Mouse (Mus musculus): ENCODE data around the gene Dlst. TPM values are rescaled to one million over a fixed set of nuclear protein-coding genes. Genes with fewer than 3 reads are reported as not detected.

Gene Dlst
- polyA plus RNA-seq, 1 experiment from 2014 or later: 63.2 TPM

DNA sequence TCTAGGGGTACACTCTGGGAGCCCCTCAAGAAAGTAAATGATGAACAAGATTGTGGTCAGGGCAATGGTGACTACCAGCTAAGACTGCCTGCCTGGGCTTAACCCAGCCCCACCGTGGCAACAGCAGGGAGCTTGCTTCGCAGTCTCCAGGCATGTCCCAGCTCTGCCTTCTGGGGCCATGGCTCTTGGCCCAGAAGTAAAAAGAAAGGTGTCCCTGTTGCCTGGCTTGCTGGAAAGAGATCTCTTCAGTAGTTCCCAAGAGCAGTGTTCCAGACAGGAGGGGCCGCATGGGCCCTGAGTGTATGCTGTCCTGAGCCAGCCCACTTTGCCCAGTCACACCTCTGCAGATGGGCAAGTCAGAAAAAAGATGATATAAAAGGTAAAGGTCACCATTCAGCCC is 59.2 kb downstream of the Dlst start:
- Histone ChIP-seq H3K4me1 (replicated peaks; ENCODE audit: control insufficient read depth, insufficient read depth) (peaks cover 2% of the 10 kb centered on the region; the same call in 1 of the 2 replicates), H3K27ac (replicated peaks) (no peak overlapping the region), H3K27me3 (ENCODE audit: control insufficient read depth, insufficient read depth, low read length) (no peaks in the 10 kb centered on the region), H3K4me2 (replicated peaks; ENCODE audit: low read depth) (peak overlapping the region; percentile 36; the same call in 1 of the 2 replicates), H3K9me3 (ENCODE audit: control insufficient read depth, low read length) (no peaks in the 10 kb centered on the region), H3K9ac (ENCODE audit: low read length) (no peak overlapping the region), H3K36me3 (ENCODE audit: control insufficient read depth, insufficient read depth, low read length) (no peaks in the 10 kb centered on the region), H3K4me3 (ENCODE audit: low read depth, low read length) (no peak overlapping the region)
- ATAC-seq (ENCODE audit: low FRiP score, low TSS enrichment) (no peak), DNase-seq (ENCODE audit: low spot score) (no peak)
- 65% methylated on average over 3 of the region's 3 CpGs for WGBS
- TF ChIP-seq CTCF (IDR thresholded peaks at IDR 0.05; ENCODE audit: low read depth) (no peak), EP300 (optimal IDR thresholded peaks at IDR 0.05) (no peak)

- ATAC-seq (ENCODE audit: low FRiP score, low TSS enrichment): no peak
- H3K36me3 ChIP-seq (ENCODE audit: control insufficient read depth, insufficient read depth, low read length): no peaks in the 10 kb centered on the region
- no peaks in the 10 kb centered on the region for H3K9me3 ChIP-seq (ENCODE audit: control insufficient read depth, low read length)
- no peak for TF ChIP-seq EP300 (optimal IDR thresholded peaks at IDR 0.05)
- TF ChIP-seq CTCF (IDR thresholded peaks at IDR 0.05; ENCODE audit: low read depth): no peak
- 84% methylated on average over 11 of the region's 11 CpGs for WGBS
- DNase-seq (ENCODE audit: low spot score): no peak
- H3K27ac ChIP-seq (replicated peaks): no peak overlapping the region
- peaks cover 7% of the 10 kb centered on the region; the same call in 1 of the 2 replicates for H3K4me1 ChIP-seq (replicated peaks; ENCODE audit: control insufficient read depth, insufficient read depth)
- H3K9ac ChIP-seq (ENCODE audit: low read length): no peak overlapping the region
- no peaks in the 10 kb centered on the region for H3K27me3 ChIP-seq (ENCODE audit: control insufficient read depth, insufficient read depth, low read length)
- no peak overlapping the region for H3K4me2 ChIP-seq (replicated peaks; ENCODE audit: low read depth)
- H3K4me3 ChIP-seq (ENCODE audit: low read depth, low read length): no peak overlapping the region
Measured at GRCm38 (mm10) chr12:85170284-85170947, 59.8 kb downstream of the Dlst start.

GRCm38 (mm10) chr12:85170948-85171307 is 60.3 kb downstream of the Dlst start:
- WGBS: 78% methylated on average over 3 of the region's 3 CpGs
- Histone ChIP-seq H3K27ac (replicated peaks) (no peak overlapping the region), H3K9ac (ENCODE audit: low read length) (no peak overlapping the region), H3K4me2 (replicated peaks; ENCODE audit: low read depth) (no peak overlapping the region), H3K36me3 (ENCODE audit: control insufficient read depth, insufficient read depth, low read length) (no peaks in the 10 kb centered on the region), H3K9me3 (ENCODE audit: control insufficient read depth, low read length) (no peaks in the 10 kb centered on the region), H3K4me3 (ENCODE audit: low read depth, low read length) (no peak overlapping the region), H3K27me3 (ENCODE audit: control insufficient read depth, insufficient read depth, low read length) (no peaks in the 10 kb centered on the region), H3K4me1 (replicated peaks; ENCODE audit: control insufficient read depth, insufficient read depth) (peaks cover 12% of the 10 kb centered on the region; the same call in 1 of the 2 replicates)
- no peak for DNase-seq (ENCODE audit: low spot score)
- TF ChIP-seq CTCF (IDR thresholded peaks at IDR 0.05; ENCODE audit: low read depth) (no peak), EP300 (optimal IDR thresholded peaks at IDR 0.05) (no peak)
- ATAC-seq (ENCODE audit: low FRiP score, low TSS enrichment): no peak

GRCm38 (mm10) chr12:85174016-85174415 is 63.4 kb downstream of the Dlst start:
- Histone ChIP-seq H3K4me2 (replicated peaks; ENCODE audit: low read depth) (no peak overlapping the region), H3K27me3 (ENCODE audit: control insufficient read depth, insufficient read depth, low read length) (no peaks in the 10 kb centered on the region)
- 61% methylated on average over 7 of the region's 7 CpGs for WGBS

DNA sequence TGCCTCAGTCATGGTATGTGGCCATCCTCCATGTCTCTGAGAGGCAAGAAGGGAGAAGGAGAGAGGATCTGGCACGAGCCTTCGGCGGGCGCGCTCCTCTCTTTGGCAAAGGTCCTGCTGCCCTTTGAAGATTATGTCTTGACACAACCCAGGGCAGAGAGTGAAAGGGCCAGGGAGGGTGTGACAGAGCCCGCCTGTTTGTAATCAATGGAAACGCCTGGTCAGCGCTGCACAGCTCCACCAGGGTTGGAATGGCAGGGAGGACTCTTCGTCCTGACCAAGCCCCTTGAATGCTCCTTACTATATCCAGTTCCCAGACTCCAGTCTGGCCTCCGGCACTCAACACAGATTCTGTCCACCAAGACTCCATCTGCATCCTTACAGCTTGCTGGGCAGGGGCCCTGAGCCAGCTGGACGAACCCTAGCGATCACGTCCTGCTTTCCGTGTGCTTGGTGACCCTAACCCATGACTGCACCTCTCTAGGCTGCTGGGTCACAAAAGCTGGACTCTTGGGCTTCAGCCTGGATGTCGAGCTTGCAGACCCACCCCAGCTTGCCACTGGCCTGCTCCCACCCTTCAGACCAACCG is 64.5 kb downstream of the Dlst start:
- Histone ChIP-seq H3K27ac (replicated peaks) (peak overlapping the region; percentile 35; the same call in 1 of the 2 replicates), H3K27me3 (ENCODE audit: control insufficient read depth, insufficient read depth, low read length) (no peaks in the 10 kb centered on the region), H3K9me3 (ENCODE audit: control insufficient read depth, low read length) (no peaks in the 10 kb centered on the region), H3K9ac (ENCODE audit: low read length) (peak overlapping the region; percentile 56), H3K4me2 (replicated peaks; ENCODE audit: low read depth) (peak overlapping the region; percentile 65), H3K36me3 (ENCODE audit: control insufficient read depth, insufficient read depth, low read length) (no peaks in the 10 kb centered on the region), H3K4me1 (replicated peaks; ENCODE audit: control insufficient read depth, insufficient read depth) (peaks cover 14% of the 10 kb centered on the region; the same call in 1 of the 2 replicates), H3K4me3 (ENCODE audit: low read depth, low read length) (0 out of 2 replicates have a peak overlapping the region, but pooled peaks have one; percentile 1)
- ATAC-seq (ENCODE audit: low FRiP score, low TSS enrichment) (no peak), DNase-seq (ENCODE audit: low spot score) (peak; percentile 42)
- WGBS: 34% methylated on average over 16 of the region's 16 CpGs
- TF ChIP-seq CTCF (IDR thresholded peaks at IDR 0.05; ENCODE audit: low read depth) (no peak), EP300 (optimal IDR thresholded peaks at IDR 0.05) (no peak)

More at GRCm38 (mm10) chr12:85174016-85174415, 63.4 kb downstream of the Dlst start:
- TF ChIP-seq CTCF (IDR thresholded peaks at IDR 0.05; ENCODE audit: low read depth) (no peak), EP300 (optimal IDR thresholded peaks at IDR 0.05) (no peak)
- DNase-seq (ENCODE audit: low spot score): no peak
- no peaks in the 10 kb centered on the region for H3K36me3 ChIP-seq (ENCODE audit: control insufficient read depth, insufficient read depth, low read length)
- ATAC-seq (ENCODE audit: low FRiP score, low TSS enrichment): no peak
- H3K9me3 ChIP-seq (ENCODE audit: control insufficient read depth, low read length): no peaks in the 10 kb centered on the region
- H3K4me1 ChIP-seq (replicated peaks; ENCODE audit: control insufficient read depth, insufficient read depth): peaks cover 17% of the 10 kb centered on the region; the same call in 1 of the 2 replicates
- H3K4me3 ChIP-seq (ENCODE audit: low read depth, low read length): no peak overlapping the region
- no peak overlapping the region for H3K27ac ChIP-seq (replicated peaks)
- no peak overlapping the region for H3K9ac ChIP-seq (ENCODE audit: low read length)
